Mouse (Mus musculus) cerebellum, postnatal 4 days (tissue): ENCODE measurements around the gene D6Ertd527e.
A peak's percentile ranks its signal among the peaks of the same experiment; 100 is the strongest.
"Not testable (repeated sequence)": the region's sequence is repeated elsewhere in the genome, so short reads cannot be mapped to it uniquely, and the experiment has no call there.

Source experiments
- DNase-seq, 2 experiments: peaks; one replicate each; pipeline ENCODE4 v3.0.0; 2022; ENCODE audit warnings: low spot score in 2 of 2, mixed read lengths in 1 of 2

Gene D6Ertd527e

DNA sequence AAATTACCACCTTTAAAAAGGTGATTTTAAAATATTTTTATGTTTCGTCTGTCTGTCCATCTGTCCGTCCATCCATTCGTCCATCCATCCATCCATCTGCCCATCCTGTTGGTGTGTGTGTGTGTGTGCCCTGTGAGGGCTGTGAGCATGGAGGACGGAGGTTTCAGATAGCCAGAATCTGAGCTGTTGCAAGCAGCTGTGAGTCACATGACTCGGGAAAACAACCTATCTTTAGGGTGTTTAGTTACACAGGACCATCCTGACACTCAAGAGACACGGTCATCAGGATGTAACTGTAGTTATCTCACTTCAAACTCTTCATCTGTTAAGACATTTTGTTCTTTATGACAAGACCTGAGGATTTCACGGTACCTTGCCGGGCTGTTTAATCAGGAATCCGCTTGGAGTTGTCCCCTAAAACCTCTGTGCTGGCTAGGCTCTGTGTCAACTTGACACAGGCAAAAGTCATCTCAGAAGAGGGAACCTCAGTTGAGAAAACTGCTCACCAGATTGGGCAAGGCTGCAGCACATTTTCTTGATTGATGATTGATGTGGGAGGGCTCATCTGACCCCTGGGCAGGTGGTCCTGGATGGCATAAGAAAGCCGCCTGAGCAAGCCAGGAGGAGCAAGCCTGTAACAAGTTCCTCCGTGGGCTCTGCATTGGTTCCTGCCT, at the start of gene D6Ertd527e:
Gene D6Ertd527e (plus strand): TSS at position 624 of the 674 bp plus-strand sequence.
- DNase-seq, result no peak

- DNase-seq, result no peak
Measured at GRCm38 (mm10) chr6:87059754-87060153, 44.8 kb upstream of the D6Ertd527e start.

DNA sequence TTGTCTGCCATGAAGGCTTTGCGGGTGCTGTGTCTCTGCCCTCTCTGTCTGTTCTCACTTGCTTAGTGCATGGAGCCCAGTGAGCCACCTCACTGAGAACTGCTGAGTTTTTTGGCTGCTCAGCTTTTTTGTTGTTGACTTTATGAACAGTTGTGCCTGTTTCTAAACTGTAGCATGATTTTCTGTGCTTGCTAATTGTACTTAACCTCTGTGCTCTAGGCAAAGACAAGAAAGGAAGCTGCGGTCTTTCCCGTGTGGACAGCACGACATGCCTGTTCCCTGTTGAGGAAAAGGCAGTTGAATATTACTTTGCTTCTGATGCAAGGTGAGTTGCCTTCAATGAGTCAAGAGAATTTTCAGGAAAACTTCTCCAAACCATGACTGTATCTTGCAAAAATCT, 41.0 kb upstream of the D6Ertd527e start:
- no peak for DNase-seq

DNA sequence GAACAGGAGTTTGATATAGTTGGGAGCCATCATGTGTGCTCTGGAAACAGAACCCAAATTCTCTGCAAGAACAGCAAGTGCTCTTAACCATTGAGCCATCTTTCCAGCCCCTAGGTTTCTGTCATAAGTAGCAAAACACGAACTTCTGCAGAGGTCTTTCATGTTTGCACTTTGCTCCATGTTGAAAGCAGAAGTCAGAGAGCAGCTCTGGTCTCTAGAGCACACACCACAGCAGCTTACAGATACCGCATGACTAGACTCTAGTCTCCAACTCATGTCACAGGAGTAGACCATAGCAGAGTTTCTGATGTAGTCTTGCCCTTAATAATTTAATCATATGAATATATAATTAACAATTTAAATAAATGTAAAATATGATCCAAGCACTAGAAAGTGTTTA, 36.3 kb upstream of the D6Ertd527e start:
- no peak for DNase-seq

DNA sequence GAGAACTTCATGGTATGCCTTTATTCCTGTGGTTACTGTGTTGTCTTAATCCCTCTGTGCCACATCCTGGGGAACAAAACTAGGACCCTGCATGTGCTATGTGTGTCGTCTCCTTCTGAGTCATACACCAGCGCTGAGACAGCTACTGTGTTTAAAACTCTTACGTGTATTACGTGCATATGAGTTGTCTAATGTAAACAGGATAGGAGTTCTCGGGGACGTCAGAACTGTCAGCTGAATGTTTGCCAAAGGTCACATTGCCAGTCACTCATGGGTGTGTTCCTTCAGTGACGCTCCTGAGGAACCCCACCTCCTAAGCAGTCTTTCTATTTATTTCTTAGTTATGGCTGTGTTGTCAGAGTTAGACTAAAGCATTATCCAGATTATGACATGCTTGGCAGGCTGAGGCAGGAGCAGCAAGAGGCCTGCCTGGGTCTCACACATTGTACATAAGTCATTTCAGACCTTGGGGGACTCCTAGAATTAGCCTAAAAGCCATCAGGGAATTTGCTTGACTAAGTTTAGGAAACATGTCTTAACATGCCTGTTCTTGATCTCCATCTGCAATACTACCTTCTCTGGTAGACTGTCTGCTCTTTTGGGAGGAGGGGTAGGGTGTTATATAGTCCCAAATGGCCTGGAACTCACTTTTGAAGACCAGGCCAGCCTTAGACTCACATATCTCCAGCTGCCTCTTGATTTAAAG, 35.2 kb upstream of the D6Ertd527e start:
- DNase-seq, result no peak

DNA sequence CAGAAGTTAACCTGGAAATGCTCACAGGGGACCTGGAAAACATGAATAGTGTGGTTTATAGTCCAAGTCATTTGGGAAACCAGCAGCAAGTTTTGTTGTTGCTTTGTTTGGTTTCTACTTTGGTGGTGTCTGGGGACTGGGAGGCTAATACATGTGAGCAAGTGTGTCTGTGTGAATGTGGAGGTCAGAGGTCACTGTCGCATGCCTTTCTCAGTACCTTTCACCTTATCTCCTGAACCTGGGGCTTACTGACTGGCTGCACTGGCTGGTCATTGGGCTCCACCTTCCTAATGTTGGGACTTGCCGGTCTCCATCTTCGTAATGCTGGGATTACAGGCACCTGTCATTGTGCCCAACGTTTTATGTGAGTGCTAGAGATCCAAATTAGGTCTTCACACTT, 33.9 kb upstream of the D6Ertd527e start:
- DNase-seq, result no peak

DNA sequence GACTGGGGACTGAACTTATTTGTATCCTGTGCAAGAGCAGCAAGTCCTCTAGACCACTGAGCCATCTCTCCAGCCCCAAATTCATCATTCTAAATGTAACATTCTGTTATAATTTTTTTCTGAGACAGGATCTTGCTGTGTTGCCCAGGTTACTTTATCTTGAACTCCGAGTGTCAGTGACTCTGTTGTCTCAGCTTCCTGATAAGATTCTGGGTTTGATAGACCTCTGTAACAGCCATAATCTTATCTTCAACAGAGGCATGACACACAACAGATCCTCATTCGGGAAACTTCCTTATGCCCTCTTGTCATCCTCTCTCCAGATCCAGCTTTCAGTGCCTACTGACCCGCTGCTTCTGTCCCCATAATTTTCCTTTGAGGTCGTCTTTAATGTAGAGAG, 31.8 kb upstream of the D6Ertd527e start:
- DNase-seq, result no peak

DNA sequence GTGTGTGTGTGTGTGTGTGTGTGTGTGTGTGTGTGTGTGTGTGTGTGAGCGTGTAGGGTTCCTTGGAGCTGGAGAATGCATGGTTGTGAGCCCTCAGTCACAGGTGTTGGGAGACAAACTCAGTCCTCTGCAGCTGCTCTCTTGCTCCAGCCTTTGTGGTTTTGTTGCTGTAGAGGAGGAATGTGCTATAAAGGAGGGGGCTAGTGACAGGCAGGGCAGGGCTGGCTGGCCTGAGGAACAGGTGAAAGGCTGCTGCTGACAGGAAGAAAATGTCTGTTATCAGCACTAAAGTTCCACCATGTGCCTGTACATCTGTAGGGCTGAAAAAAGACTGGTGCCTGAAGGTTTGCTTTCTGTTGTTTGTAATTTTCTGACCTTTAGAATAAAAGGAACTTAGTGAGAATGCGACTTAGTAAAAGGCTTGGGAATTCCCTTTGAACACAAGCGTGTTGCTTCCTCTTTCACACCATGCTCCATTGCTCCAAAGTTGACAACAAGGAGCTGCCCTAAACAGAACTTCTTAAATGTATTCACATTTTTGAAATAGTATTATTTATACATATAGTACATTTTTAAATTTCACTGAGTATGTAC, 29.4 kb upstream of the D6Ertd527e start:
- no peak for DNase-seq

GRCm38 (mm10) chr6:87079457-87079856, 25.1 kb upstream of the D6Ertd527e start:
- DNase-seq, result no peak

DNA sequence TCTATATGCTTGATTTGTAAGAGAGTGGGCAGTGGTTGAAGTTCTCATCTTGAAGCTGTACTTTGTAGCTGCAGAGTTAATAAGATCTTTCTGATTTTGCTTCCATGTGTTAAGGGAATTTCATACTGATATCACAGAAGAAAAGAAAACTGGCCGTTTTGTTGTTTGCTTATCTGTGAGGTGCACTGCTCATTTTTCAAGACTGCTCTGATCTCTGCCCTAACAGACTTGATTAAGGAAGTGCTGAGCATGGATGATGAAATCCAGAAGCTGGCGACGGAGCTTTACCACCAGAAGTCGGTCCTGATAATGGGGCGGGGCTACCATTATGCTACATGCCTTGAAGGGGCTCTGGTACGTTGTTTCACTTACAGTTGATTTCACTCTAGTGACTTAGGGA, 19.5 kb upstream of the D6Ertd527e start:
- no peak for DNase-seq

DNA sequence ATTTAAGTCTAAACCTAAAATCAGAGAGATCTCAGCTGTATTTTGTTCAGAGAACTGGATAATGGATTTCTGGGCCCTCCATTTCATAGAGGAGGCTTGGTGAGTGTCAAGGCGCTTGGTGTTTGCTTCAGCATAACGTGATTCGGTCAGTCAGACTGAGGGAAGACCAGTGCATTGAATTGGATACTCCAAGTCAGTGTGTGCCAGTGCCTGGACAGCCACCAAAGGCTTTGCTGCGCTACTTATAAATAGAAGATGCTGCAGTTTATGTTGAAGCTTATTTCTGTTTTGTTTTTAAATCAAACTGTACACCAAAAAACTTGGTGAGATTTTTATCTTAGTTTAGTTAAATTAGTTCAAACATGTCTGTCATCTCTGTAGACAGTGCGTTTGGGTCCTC, 16.2 kb upstream of the D6Ertd527e start:
- DNase-seq, result no peak

- DNase-seq, result no peak
Measured at GRCm38 (mm10) chr6:87090877-87091276, 13.7 kb upstream of the D6Ertd527e start.

DNA sequence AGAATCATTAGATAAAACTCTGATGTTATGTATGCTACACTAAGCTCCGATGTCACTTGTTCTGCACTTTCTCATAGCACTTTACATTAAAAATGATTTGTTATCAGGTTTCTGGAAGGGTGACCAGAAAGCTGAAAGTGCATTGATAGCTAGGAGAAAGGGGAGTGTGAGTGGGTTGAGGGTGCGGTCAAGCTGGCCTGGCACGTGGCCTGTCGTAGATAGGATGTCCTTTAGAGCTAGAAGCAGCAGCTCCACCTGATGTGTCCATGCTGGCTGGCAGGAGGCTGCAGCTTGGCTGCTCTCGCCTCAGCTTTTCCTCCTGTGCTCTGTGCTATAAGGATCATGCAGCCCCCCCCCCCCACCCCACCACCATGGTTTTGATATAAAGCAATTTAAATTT, 12.1 kb upstream of the D6Ertd527e start:
- DNase-seq, result no peak

DNA sequence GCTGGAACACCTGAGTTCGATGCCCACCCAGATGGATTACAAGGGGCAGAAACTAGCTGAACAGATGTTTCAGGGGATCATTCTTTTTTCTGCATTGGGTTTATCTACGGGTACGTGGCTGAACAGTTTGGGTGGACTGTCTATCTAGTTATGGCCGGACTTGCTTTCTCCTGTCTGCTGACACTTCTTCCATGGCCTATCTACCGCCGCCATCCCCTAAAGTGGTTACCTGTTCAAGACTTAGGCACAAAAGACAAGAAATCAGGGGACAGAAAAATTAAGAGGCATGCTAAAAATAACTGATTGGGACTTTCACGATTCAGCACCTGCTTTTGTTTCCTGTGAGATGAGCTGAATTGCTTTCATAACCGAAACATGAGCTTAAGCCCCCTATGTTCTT, 10.9 kb upstream of the D6Ertd527e start:
- not testable (repeated sequence) for DNase-seq

GRCm38 (mm10) chr6:87099261-87099660, 5.3 kb upstream of the D6Ertd527e start:
- no peak for DNase-seq

DNA sequence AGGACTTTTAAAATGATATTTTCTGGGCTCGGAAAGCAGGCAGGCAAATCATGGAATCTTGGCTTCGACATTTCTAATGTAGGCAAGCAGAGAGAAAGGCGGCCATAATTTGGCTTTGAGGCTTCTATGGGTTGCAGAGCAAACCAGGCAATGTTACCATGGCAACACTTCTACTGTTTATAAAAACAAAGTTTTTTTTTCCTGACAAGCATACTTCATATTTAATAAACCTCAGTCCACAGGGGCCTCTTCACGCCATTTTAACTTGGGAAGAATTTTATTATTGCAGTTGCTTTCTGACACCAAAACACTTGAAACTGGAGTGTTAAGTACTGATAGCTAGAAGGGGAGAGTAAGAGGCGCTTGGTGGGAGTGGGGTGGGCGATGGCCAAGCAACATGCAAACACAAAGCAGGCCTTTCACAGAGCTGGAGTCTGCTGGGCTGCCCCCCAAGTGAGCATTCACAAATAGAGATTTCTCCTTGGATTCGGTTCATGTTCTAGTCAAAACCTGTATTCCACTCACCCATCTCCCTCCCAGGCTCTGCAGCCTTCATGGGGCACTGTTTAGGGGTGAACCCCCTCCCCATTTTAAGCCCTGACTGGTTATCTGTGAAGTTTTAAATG, 4.8 kb upstream of the D6Ertd527e start:
- DNase-seq, result peak in 1 of 2 experiments; percentile 21

GRCm38 (mm10) chr6:87100297-87101020, 4.1 kb upstream of the D6Ertd527e start:
- DNase-seq, result no peak

- DNase-seq, result peak; percentile 88 to 90
Measured at GRCm38 (mm10) chr6:87101281-87101954, 3.1 kb upstream of the D6Ertd527e start.

GRCm38 (mm10) chr6:87101955-87102353, 2.6 kb upstream of the D6Ertd527e start:
- peak in 1 of 2 experiments; percentile 15 for DNase-seq

DNA sequence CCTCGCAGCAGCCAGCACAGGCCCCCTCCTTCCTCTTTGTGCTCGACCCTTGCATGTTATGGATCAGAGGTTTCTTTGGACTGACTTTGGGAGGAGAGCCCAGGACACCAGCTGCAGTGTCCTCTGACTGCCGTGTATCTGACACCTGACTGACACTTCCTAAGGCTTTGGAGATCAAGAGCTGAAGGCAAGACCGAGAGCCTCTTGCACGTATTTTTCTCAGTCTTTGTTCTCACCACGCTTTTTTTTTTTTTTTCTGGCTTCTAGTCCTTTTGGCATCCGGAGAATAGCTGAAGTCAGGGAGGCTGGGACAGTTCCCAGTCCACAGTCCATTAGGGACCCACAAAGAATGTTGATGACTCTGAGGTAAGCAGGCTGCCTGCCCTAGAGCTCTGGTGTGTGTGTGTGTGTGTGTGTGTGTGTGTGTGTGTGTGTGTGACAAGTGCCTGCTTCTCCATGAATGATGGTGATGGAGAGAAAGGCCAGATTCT, 2.1 kb upstream of the D6Ertd527e start:
- no peak for DNase-seq

- DNase-seq, result no peak
Measured at GRCm38 (mm10) chr6:87103314-87103713, 1.2 kb upstream of the D6Ertd527e start.
